Mouse (Mus musculus) thymus, adult 2 months (tissue): ENCODE data around the gene Gm49384.

Source experiments
- CTCF ChIP-seq: fragments of 200-500 bp; IDR thresholded peaks from 2 replicates; pipeline ENCODE4 v1.5.1; 2012; ENCODE audit warnings: mild to moderate bottlenecking, control low read depth, low read length, moderate library complexity, borderline replicate concordance; ENCODE audit not compliant: control insufficient read depth, poor library complexity, insufficient read depth; ENCODE audit errors: extremely low read depth
- POLR2A ChIP-seq: fragments of 200-500 bp; IDR thresholded peaks from 2 replicates; pipeline ENCODE4 v1.6.1; 2012; ENCODE audit warnings: mild to moderate bottlenecking, low read length, control low read depth, moderate library complexity; ENCODE audit not compliant: control insufficient read depth, poor library complexity, insufficient read depth; ENCODE audit errors: extremely low read depth

- TF ChIP-seq POLR2A (no peak), CTCF (no peak)
Measured at GRCm38 (mm10) chr12:69210056-69210979, 6.3 kb upstream of the Gm49384 start.
